Mouse (Mus musculus): Measurements from ENCODE around the gene Tcf3. TPM values are rescaled to one million over a fixed set of nuclear protein-coding genes. Genes with fewer than 3 reads are reported as not detected.

Tcf3 gene
- polyA plus RNA-seq, 1 experiment from 2014 or later = 83.7 TPM

- ATAC-seq (replicated peaks; ENCODE audit: low FRiP score, low read depth) = no peak
- H3K4me3 ChIP-seq (replicated peaks; ENCODE audit: low read depth, low read length) = no peak overlapping the region
- no peaks in the 10 kb centered on the region for H3K36me3 ChIP-seq (ENCODE audit: insufficient read depth, low read length)
- H3K4me1 ChIP-seq (replicated peaks; ENCODE audit: insufficient read depth, low read length) = no peaks in the 10 kb centered on the region
- no peak overlapping the region for H3K9ac ChIP-seq (ENCODE audit: low read depth, low read length)
- H3K9me3 ChIP-seq (replicated peaks; ENCODE audit: low read length) = no peaks in the 10 kb centered on the region
- no peaks in the 10 kb centered on the region for H3K27me3 ChIP-seq (ENCODE audit: insufficient read depth, low read length)
- no peak for TF ChIP-seq CTCF (IDR thresholded peaks at IDR 0.05; ENCODE audit: low read depth)
- no peak overlapping the region for H3K27ac ChIP-seq
- H3K4me2 ChIP-seq (ENCODE audit: low read length) = no peak overlapping the region
- WGBS = 10% methylated on average over 6 of the region's 6 CpGs
- no peak for DNase-seq (ENCODE audit: low spot score)
These were observed 17.2 kb upstream of the Tcf3 start for GRCm38 (mm10) chr10:80450599-80450998.

GRCm38 (mm10) chr10:80445898-80446601 lies 12.6 kb upstream of the Tcf3 start:
- H3K4me2 ChIP-seq (ENCODE audit: low read length) = no peak overlapping the region
- ATAC-seq (replicated peaks; ENCODE audit: low FRiP score, low read depth) = peak; percentile 76
- H3K4me1 ChIP-seq (replicated peaks; ENCODE audit: insufficient read depth, low read length) = no peaks in the 10 kb centered on the region
- DNase-seq (ENCODE audit: low spot score) = peak; percentile 78
- H3K36me3 ChIP-seq (ENCODE audit: insufficient read depth, low read length) = no peaks in the 10 kb centered on the region
- whole genome bisulfite sequencing = 8% methylated on average over 26 of the region's 26 CpGs
- H3K27me3 ChIP-seq (ENCODE audit: insufficient read depth, low read length) = no peaks in the 10 kb centered on the region
- H3K27ac ChIP-seq = no peak overlapping the region
- no peak overlapping the region for H3K9ac ChIP-seq (ENCODE audit: low read depth, low read length)
- no peak overlapping the region for H3K4me3 ChIP-seq (replicated peaks; ENCODE audit: low read depth, low read length)
- TF ChIP-seq CTCF (IDR thresholded peaks at IDR 0.05; ENCODE audit: low read depth) = peak; percentile 97
- H3K9me3 ChIP-seq (replicated peaks; ENCODE audit: low read length) = no peaks in the 10 kb centered on the region

- Histone ChIP-seq H3K9ac (ENCODE audit: low read depth, low read length) (no peak overlapping the region), H3K27ac (no peak overlapping the region), H3K27me3 (ENCODE audit: insufficient read depth, low read length) (no peaks in the 10 kb centered on the region), H3K36me3 (ENCODE audit: insufficient read depth, low read length) (no peaks in the 10 kb centered on the region), H3K4me3 (replicated peaks; ENCODE audit: low read depth, low read length) (no peak overlapping the region), H3K4me2 (ENCODE audit: low read length) (no peak overlapping the region), H3K9me3 (replicated peaks; ENCODE audit: low read length) (no peaks in the 10 kb centered on the region), H3K4me1 (replicated peaks; ENCODE audit: insufficient read depth, low read length) (no peaks in the 10 kb centered on the region)
- TF ChIP-seq CTCF (IDR thresholded peaks at IDR 0.05; ENCODE audit: low read depth) = no peak
- ATAC-seq (replicated peaks; ENCODE audit: low FRiP score, low read depth) = no peak
- whole genome bisulfite sequencing = 70% methylated on average over 1 of the region's 1 CpGs
- no peak for DNase-seq (ENCODE audit: low spot score)
These were observed 11.6 kb upstream of the Tcf3 start for GRCm38 (mm10) chr10:80445052-80445451.

- TF ChIP-seq CTCF (IDR thresholded peaks at IDR 0.05; ENCODE audit: low read depth) = no peak
- Histone ChIP-seq H3K4me3 (replicated peaks; ENCODE audit: low read depth, low read length) (no peak overlapping the region), H3K9me3 (replicated peaks; ENCODE audit: low read length) (no peaks in the 10 kb centered on the region), H3K9ac (ENCODE audit: low read depth, low read length) (no peak overlapping the region), H3K4me2 (ENCODE audit: low read length) (no peak overlapping the region), H3K27me3 (ENCODE audit: insufficient read depth, low read length) (no peaks in the 10 kb centered on the region), H3K36me3 (ENCODE audit: insufficient read depth, low read length) (no peaks in the 10 kb centered on the region), H3K4me1 (replicated peaks; ENCODE audit: insufficient read depth, low read length) (no peaks in the 10 kb centered on the region), H3K27ac (no peak overlapping the region)
- ATAC-seq (replicated peaks; ENCODE audit: low FRiP score, low read depth) (no peak), DNase-seq (ENCODE audit: low spot score) (no peak)
- 42% methylated on average over 5 of the region's 5 CpGs for WGBS
These were observed 11.0 kb upstream of the Tcf3 start for GRCm38 (mm10) chr10:80444339-80445045.

- DNase-seq (ENCODE audit: low spot score) (no peak), ATAC-seq (replicated peaks; ENCODE audit: low FRiP score, low read depth) (no peak)
- Histone ChIP-seq H3K9me3 (replicated peaks; ENCODE audit: low read length) (no peaks in the 10 kb centered on the region), H3K36me3 (ENCODE audit: insufficient read depth, low read length) (no peaks in the 10 kb centered on the region), H3K4me2 (ENCODE audit: low read length) (no peak overlapping the region), H3K9ac (ENCODE audit: low read depth, low read length) (no peak overlapping the region), H3K4me3 (replicated peaks; ENCODE audit: low read depth, low read length) (no peak overlapping the region), H3K27me3 (ENCODE audit: insufficient read depth, low read length) (no peaks in the 10 kb centered on the region), H3K4me1 (replicated peaks; ENCODE audit: insufficient read depth, low read length) (no peaks in the 10 kb centered on the region), H3K27ac (no peak overlapping the region)
- 81% methylated on average over 7 of the region's 8 CpGs for WGBS
- no peak for TF ChIP-seq CTCF (IDR thresholded peaks at IDR 0.05; ENCODE audit: low read depth)
These were observed 10.3 kb upstream of the Tcf3 start for GRCm38 (mm10) chr10:80443575-80444278.

- no peak overlapping the region for H3K4me2 ChIP-seq (ENCODE audit: low read length)
- no peaks in the 10 kb centered on the region for H3K4me1 ChIP-seq (replicated peaks; ENCODE audit: insufficient read depth, low read length)
- no peaks in the 10 kb centered on the region for H3K27me3 ChIP-seq (ENCODE audit: insufficient read depth, low read length)
- H3K9me3 ChIP-seq (replicated peaks; ENCODE audit: low read length) = no peaks in the 10 kb centered on the region
- 57% methylated on average over 2 of the region's 2 CpGs for WGBS
- no peaks in the 10 kb centered on the region for H3K36me3 ChIP-seq (ENCODE audit: insufficient read depth, low read length)
- no peak overlapping the region for H3K27ac ChIP-seq
- no peak for TF ChIP-seq CTCF (IDR thresholded peaks at IDR 0.05; ENCODE audit: low read depth)
- no peak overlapping the region for H3K4me3 ChIP-seq (replicated peaks; ENCODE audit: low read depth, low read length)
- DNase-seq (ENCODE audit: low spot score) = no peak
- no peak overlapping the region for H3K9ac ChIP-seq (ENCODE audit: low read depth, low read length)
- ATAC-seq (replicated peaks; ENCODE audit: low FRiP score, low read depth) = no peak
These were observed 9.5 kb upstream of the Tcf3 start for GRCm38 (mm10) chr10:80442989-80443388.
